Comparison of ENCODE assay signal across 33 mouse cellular contexts in the genomic region with DNA sequence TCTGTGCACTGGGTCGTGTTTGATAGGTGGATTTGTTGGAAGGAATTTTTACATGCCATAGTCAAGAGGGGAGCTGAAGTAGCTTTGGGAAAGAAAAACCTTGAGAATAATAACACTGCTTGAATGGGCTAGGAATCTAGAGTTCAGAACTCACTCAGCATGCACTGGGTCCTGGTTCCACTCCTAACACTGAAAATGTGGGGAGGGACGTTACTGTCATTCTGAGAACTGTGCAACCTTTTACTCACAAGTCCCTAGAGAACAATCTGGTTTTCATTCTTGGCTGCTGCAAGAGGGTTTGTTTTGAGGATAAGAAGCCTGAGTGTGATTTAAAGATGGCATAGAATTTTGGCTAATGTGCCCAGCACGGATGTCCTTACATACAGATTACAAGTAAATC. TPM values are rescaled to one million over a fixed set of nuclear protein-coding genes. Genes with fewer than 3 reads are reported as not detected.
"Had no signal": no experiment of that assay in that cellular context is flagged by ENCODE, and none has a peak within 500 bp of the region (broad histone marks: within the 10 kb centered on the region; RNA-seq: fewer than 3 reads in every experiment).

No protein-coding gene starts in this region.

- H3K4me1 ChIP-seq: forebrain, embryonic 12.5 days; forebrain, embryonic 13.5 days; forebrain, embryonic 15.5 days; heart, embryonic 10.5 days had no signal

- H3K36me3 ChIP-seq: embryonic facial prominence, embryonic 10.5 days; embryonic facial prominence, embryonic 12.5 days; embryonic facial prominence, embryonic 13.5 days; embryonic facial prominence, embryonic 15.5 days; forebrain, embryonic 10.5 days; forebrain, embryonic 12.5 days; forebrain, embryonic 15.5 days; heart, embryonic 10.5 days had no signal

- H3K9me3 ChIP-seq: embryonic facial prominence, embryonic 10.5 days; embryonic facial prominence, embryonic 12.5 days; embryonic facial prominence, embryonic 13.5 days; embryonic facial prominence, embryonic 15.5 days; forebrain, embryonic 10.5 days; forebrain, embryonic 12.5 days; forebrain, embryonic 13.5 days; forebrain, embryonic 15.5 days; heart, embryonic 10.5 days had no signal

- H3K27ac ChIP-seq: embryonic facial prominence, embryonic 10.5 days; embryonic facial prominence, embryonic 12.5 days; embryonic facial prominence, embryonic 13.5 days; embryonic facial prominence, embryonic 15.5 days; forebrain, embryonic 10.5 days; forebrain, embryonic 12.5 days; forebrain, embryonic 13.5 days; forebrain, embryonic 15.5 days; gastrocnemius, adult 2 months; heart, adult 2 months; heart, embryonic 10.5 days had no signal

- DNase-seq: cerebellum, adult 9-11 months; cerebellum, postnatal 10 days; cerebellum, postnatal 14 days; cerebellum, postnatal 25 days; cerebellum, postnatal 36 days; embryo, embryonic 11 days; forebrain, postnatal 0 days; gastrocnemius, adult 2 months; gastrocnemius, postnatal 14 days; gastrocnemius, postnatal 25 days; gastrocnemius, postnatal 36 days; heart, adult 11 months; heart, adult 18-20 months; heart, adult 2 months had no signal

- H3K4me2 ChIP-seq: embryonic facial prominence, embryonic 12.5 days; embryonic facial prominence, embryonic 13.5 days; embryonic facial prominence, embryonic 15.5 days; forebrain, embryonic 12.5 days; forebrain, embryonic 13.5 days; forebrain, embryonic 15.5 days; heart, embryonic 11.5 days had no signal

- H3K9ac ChIP-seq: embryonic facial prominence, embryonic 12.5 days; embryonic facial prominence, embryonic 13.5 days; embryonic facial prominence, embryonic 15.5 days; forebrain, embryonic 12.5 days; forebrain, embryonic 13.5 days; forebrain, embryonic 15.5 days; forebrain, postnatal 0 days had no signal

- H3K27me3 ChIP-seq: embryonic facial prominence, embryonic 12.5 days; embryonic facial prominence, embryonic 13.5 days; embryonic facial prominence, embryonic 15.5 days; forebrain, embryonic 12.5 days; forebrain, embryonic 13.5 days; forebrain, embryonic 15.5 days had no signal

- H3K4me3 ChIP-seq: embryonic facial prominence, embryonic 10.5 days; embryonic facial prominence, embryonic 12.5 days; embryonic facial prominence, embryonic 13.5 days; embryonic facial prominence, embryonic 15.5 days; erythroblast, embryonic 14.5 days; forebrain, embryonic 10.5 days; forebrain, embryonic 12.5 days; forebrain, embryonic 13.5 days; forebrain, embryonic 15.5 days; gastrocnemius, adult 2 months; heart, adult 2 months; heart, embryonic 10.5 days had no signal

RNA-seq across cellular contexts. Expression of a gene that starts 49.7 kb away (rescaled TPM):
- total RNA-seq: common myeloid progenitor, adult 5-6 weeks; forebrain, postnatal 0 days; gastrocnemius, adult 18-20 months; gastrocnemius, adult 2 months; gastrocnemius, postnatal 14 days; gastrocnemius, postnatal 25 days; gastrocnemius, postnatal 36 days; gastrocnemius, postnatal 4 days; granulocyte monocyte progenitor cell, adult 5-6 weeks; heart, adult 18-20 months; heart, adult 2 months; heart, adult 8-10 months had no signal
- polyA plus RNA-seq: cortical plate, adult 2 months; erythroblast, embryonic 14.5 days; forebrain, embryonic 11.5 days; forebrain, embryonic 14.5 days; heart, adult 2 months; heart, embryonic 11.5 days had no signal
